Mouse (Mus musculus) erythroblast, embryonic 14.5 days (primary cell): ENCODE results near the gene Mnt.

Source experiments
- GATA1 ChIP-seq: IDR thresholded peaks from 2 replicates; pipeline ENCODE4 v1.6.1; 2012; ENCODE audit warnings: low read length, inconsistent platforms, mixed read lengths
- TAL1 ChIP-seq: IDR thresholded peaks from 3 replicates; pipeline ENCODE4 v1.6.1; 2012; ENCODE audit warnings: low read length, inconsistent platforms, mixed read lengths

DNA sequence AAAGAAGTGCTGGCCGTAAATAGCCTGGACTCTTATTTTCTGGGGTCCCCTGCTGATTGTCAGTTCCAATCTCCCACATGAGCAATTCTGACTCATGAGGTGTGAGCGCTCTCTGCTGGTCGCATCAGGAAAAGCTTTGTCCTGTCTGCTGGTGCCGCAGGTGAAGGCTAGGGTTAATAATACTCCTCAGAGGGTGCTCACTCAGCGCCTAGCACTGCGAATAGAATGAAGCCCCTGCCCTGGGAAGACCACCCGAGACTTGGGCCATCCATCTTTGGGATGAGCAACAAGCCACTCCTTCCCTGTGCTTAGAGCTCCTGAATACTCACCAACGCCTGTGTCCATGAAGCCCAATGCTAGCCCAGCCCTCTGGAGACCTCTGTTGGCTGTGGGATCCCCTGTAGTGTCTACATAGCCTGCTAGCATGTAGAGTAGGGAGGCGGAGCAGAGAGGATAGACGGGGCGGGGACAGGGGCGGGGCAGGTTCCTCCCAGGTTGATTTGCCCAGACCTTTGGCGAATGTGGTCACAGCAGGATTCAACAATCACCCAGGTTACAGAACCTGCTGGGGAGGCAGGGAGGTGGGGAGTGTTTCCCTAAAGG is 17.3 kb downstream of the Mnt start:
- TF ChIP-seq GATA1 = no peak
- TF ChIP-seq TAL1 = no peak
